ENCODE assay signal across 27 mouse cellular contexts in genomic region chr6:25917852-25918465, GRCm38 (mm10).
DNase-seq lines count a peak whose midpoint lies in the region; ATAC-seq and TF ChIP-seq lines count a peak whose summit lies in the region.
"Had no signal": no experiment of that assay in that cellular context is flagged by ENCODE, and none has a peak within 500 bp of the region (broad histone marks: within the 10 kb centered on the region; RNA-seq: fewer than 3 reads in every experiment).

No protein-coding gene starts in this region.

- H3K36me3 ChIP-seq in forebrain, embryonic 14.5 days (ENCODE audit: control insufficient read depth, insufficient read depth, low read length) = no peaks in the 10 kb centered on the region
- no peaks in the 10 kb centered on the region for H3K36me3 ChIP-seq in forebrain, embryonic 12.5 days (replicated peaks)
- H3K36me3 ChIP-seq in hindbrain, embryonic 13.5 days = no peaks in the 10 kb centered on the region
- no peaks in the 10 kb centered on the region for H3K36me3 ChIP-seq in hindbrain, embryonic 11.5 days (ENCODE audit: control insufficient read depth, insufficient read depth, low read length)
- no peaks in the 10 kb centered on the region for H3K36me3 ChIP-seq in neural tube, embryonic 14.5 days (ENCODE audit: control insufficient read depth, insufficient read depth, low read length)
- H3K36me3 ChIP-seq: embryonic facial prominence, embryonic 12.5 days; embryonic facial prominence, embryonic 15.5 days; heart, embryonic 10.5 days; heart, embryonic 13.5 days; hindbrain, embryonic 12.5 days; intestine, embryonic 15.5 days had no signal

- no peaks in the 10 kb centered on the region for H3K27me3 ChIP-seq in forebrain, embryonic 14.5 days (replicated peaks; ENCODE audit: control insufficient read depth, insufficient read depth, low read length)
- H3K27me3 ChIP-seq in forebrain, embryonic 12.5 days = no peaks in the 10 kb centered on the region
- H3K27me3 ChIP-seq in hindbrain, embryonic 13.5 days = peaks cover 3% of the 10 kb centered on the region; the same call in 1 of the 2 replicates
- no peaks in the 10 kb centered on the region for H3K27me3 ChIP-seq in hindbrain, embryonic 11.5 days (ENCODE audit: control insufficient read depth, insufficient read depth, low read length)
- no peaks in the 10 kb centered on the region for H3K27me3 ChIP-seq in neural tube, embryonic 14.5 days (ENCODE audit: control insufficient read depth, insufficient read depth, low read length)
- H3K27me3 ChIP-seq: embryonic facial prominence, embryonic 12.5 days; embryonic facial prominence, embryonic 15.5 days; heart, embryonic 13.5 days; hindbrain, embryonic 12.5 days; intestine, embryonic 15.5 days had no signal

- H3K27ac ChIP-seq in forebrain, embryonic 14.5 days (ENCODE audit: low read depth, low read length) = no peak overlapping the region
- H3K27ac ChIP-seq in forebrain, embryonic 12.5 days = no peak overlapping the region
- H3K27ac ChIP-seq in hindbrain, embryonic 13.5 days = no peak overlapping the region
- no peak overlapping the region for H3K27ac ChIP-seq in hindbrain, embryonic 11.5 days (ENCODE audit: low read depth, low read length)
- no peak overlapping the region for H3K27ac ChIP-seq in neural tube, embryonic 14.5 days (ENCODE audit: low read depth, low read length)
- H3K27ac ChIP-seq: embryonic facial prominence, embryonic 12.5 days; embryonic facial prominence, embryonic 15.5 days; heart, adult 2 months; heart, embryonic 10.5 days; heart, embryonic 13.5 days; hindbrain, embryonic 12.5 days; intestine, embryonic 15.5 days had no signal

- no peak for TF ChIP-seq CTCF in brain, embryonic 14.5 days (IDR thresholded peaks at IDR 0.05; ENCODE audit: borderline replicate concordance, extremely low read depth, insufficient read depth, insufficient read length)

- peak; percentile 46; the same call in 1 of the 2 replicates for ATAC-seq in forebrain, embryonic 14.5 days
- no peak for ATAC-seq in forebrain, embryonic 12.5 days (ENCODE audit: low FRiP score)
- peak; percentile 52; the same call in 1 of the 2 replicates for ATAC-seq in hindbrain, embryonic 13.5 days (ENCODE audit: low FRiP score)
- no peak for ATAC-seq in hindbrain, embryonic 11.5 days (ENCODE audit: low FRiP score)
- peak; percentile 68 for ATAC-seq in neural tube, embryonic 14.5 days (ENCODE audit: low read depth)
- ATAC-seq: activated CD4-positive, CD25-positive, alpha-beta regulatory T cell, adult 4 months; hindbrain, embryonic 16.5 days; intestine, embryonic 15.5 days had no signal

- H3K4me1 ChIP-seq in forebrain, embryonic 14.5 days (ENCODE audit: control insufficient read depth, insufficient read depth, low read length) = no peaks in the 10 kb centered on the region
- no peaks in the 10 kb centered on the region for H3K4me1 ChIP-seq in forebrain, embryonic 12.5 days
- H3K4me1 ChIP-seq in hindbrain, embryonic 13.5 days (replicated peaks) = no peaks in the 10 kb centered on the region
- H3K4me1 ChIP-seq in hindbrain, embryonic 11.5 days (replicated peaks; ENCODE audit: control insufficient read depth, insufficient read depth, low read length) = no peaks in the 10 kb centered on the region
- no peaks in the 10 kb centered on the region for H3K4me1 ChIP-seq in neural tube, embryonic 14.5 days (ENCODE audit: control insufficient read depth, insufficient read depth, low read length)
- H3K4me1 ChIP-seq: embryonic facial prominence, embryonic 12.5 days; embryonic facial prominence, embryonic 15.5 days; heart, embryonic 10.5 days; heart, embryonic 13.5 days; hindbrain, embryonic 12.5 days; intestine, embryonic 15.5 days had no signal

- H3K4me2 ChIP-seq in forebrain, embryonic 14.5 days (ENCODE audit: low read length) = no peak overlapping the region
- no peak overlapping the region for H3K4me2 ChIP-seq in forebrain, embryonic 12.5 days
- no peak overlapping the region for H3K4me2 ChIP-seq in hindbrain, embryonic 13.5 days
- H3K4me2 ChIP-seq in hindbrain, embryonic 11.5 days (replicated peaks; ENCODE audit: low read depth, low read length) = no peak overlapping the region
- no peak overlapping the region for H3K4me2 ChIP-seq in neural tube, embryonic 14.5 days (ENCODE audit: low read depth, low read length)
- H3K4me2 ChIP-seq: embryonic facial prominence, embryonic 12.5 days; embryonic facial prominence, embryonic 15.5 days; heart, embryonic 13.5 days; hindbrain, embryonic 12.5 days; intestine, embryonic 15.5 days had no signal

- no peaks in the 10 kb centered on the region for H3K9me3 ChIP-seq in forebrain, embryonic 14.5 days (replicated peaks; ENCODE audit: control insufficient read depth, low read length)
- H3K9me3 ChIP-seq in forebrain, embryonic 12.5 days = no peaks in the 10 kb centered on the region
- H3K9me3 ChIP-seq in hindbrain, embryonic 13.5 days = no peaks in the 10 kb centered on the region
- H3K9me3 ChIP-seq in hindbrain, embryonic 11.5 days (ENCODE audit: control insufficient read depth, low read length) = no peaks in the 10 kb centered on the region
- H3K9me3 ChIP-seq in neural tube, embryonic 14.5 days (ENCODE audit: control insufficient read depth, low read length) = no peaks in the 10 kb centered on the region
- H3K9me3 ChIP-seq: embryonic facial prominence, embryonic 12.5 days; embryonic facial prominence, embryonic 15.5 days; heart, embryonic 10.5 days; heart, embryonic 13.5 days; hindbrain, embryonic 12.5 days; intestine, embryonic 15.5 days had no signal

- no peak overlapping the region for H3K4me3 ChIP-seq in forebrain, embryonic 14.5 days (ENCODE audit: low read depth, low read length)
- H3K4me3 ChIP-seq in forebrain, embryonic 12.5 days (replicated peaks) = no peak overlapping the region
- H3K4me3 ChIP-seq in hindbrain, embryonic 13.5 days = no peak overlapping the region
- H3K4me3 ChIP-seq in hindbrain, embryonic 11.5 days (ENCODE audit: low read depth, low read length) = no peak overlapping the region
- H3K4me3 ChIP-seq in neural tube, embryonic 14.5 days (ENCODE audit: low read depth, low read length) = no peak overlapping the region
- H3K4me3 ChIP-seq: embryonic facial prominence, embryonic 12.5 days; embryonic facial prominence, embryonic 15.5 days; heart, adult 2 months; heart, embryonic 10.5 days; heart, embryonic 13.5 days; hindbrain, embryonic 12.5 days; intestine, embryonic 15.5 days had no signal

- no peak for TF ChIP-seq POLR2A in brain, embryonic 14.5 days (IDR thresholded peaks at IDR 0.05; ENCODE audit: borderline replicate concordance, extremely low read depth, insufficient read depth, insufficient read length, poor library complexity, severe bottlenecking)

- 46% methylated on average over 5 of the region's 5 CpGs for WGBS in forebrain, embryonic 14.5 days
- WGBS in forebrain, embryonic 12.5 days = 56% methylated on average over 5 of the region's 5 CpGs
- 40% methylated on average over 5 of the region's 5 CpGs for WGBS in hindbrain, embryonic 13.5 days
- WGBS in hindbrain, embryonic 11.5 days = 63% methylated on average over 5 of the region's 5 CpGs
- WGBS in neural tube, embryonic 14.5 days = 30% methylated on average over 5 of the region's 5 CpGs

- DNase-seq in forebrain, embryonic 14.5 days (ENCODE audit: low spot score) = peak; percentile 49
- no peak for DNase-seq in hindbrain, embryonic 11.5 days (ENCODE audit: low spot score)
- peak; percentile 51 for DNase-seq in brain, embryonic 14.5 days (ENCODE audit: low read depth)
- no peak for DNase-seq in Muller cell, postnatal 12 days (ENCODE audit: inconsistent ontology term)
- DNase-seq: adrenal gland, adult 8-10 months; adrenal gland, postnatal 25 days; B cell, adult 2 months; cerebellum, adult 18-20 months; cerebellum, adult 9-10 months; cerebellum, postnatal 14 days; gastrocnemius, postnatal 10 days; gastrocnemius, postnatal 36 days; heart, adult 2 months; heart, postnatal 14 days; heart, postnatal 4 days; kidney, adult 11 months had no signal

- H3K9ac ChIP-seq in forebrain, embryonic 14.5 days (ENCODE audit: low read length) = no peak overlapping the region
- no peak overlapping the region for H3K9ac ChIP-seq in forebrain, embryonic 12.5 days
- H3K9ac ChIP-seq in hindbrain, embryonic 13.5 days = no peak overlapping the region
- no peak overlapping the region for H3K9ac ChIP-seq in hindbrain, embryonic 11.5 days (ENCODE audit: low read depth, low read length)
- H3K9ac ChIP-seq in neural tube, embryonic 14.5 days (replicated peaks; ENCODE audit: low read depth, low read length) = no peak overlapping the region
- H3K9ac ChIP-seq: embryonic facial prominence, embryonic 12.5 days; embryonic facial prominence, embryonic 15.5 days; heart, embryonic 13.5 days; hindbrain, embryonic 12.5 days; intestine, embryonic 15.5 days had no signal

Comparison
In these comparisons a context has a peak if more than half of its experiments do, and no peak if none do; other contexts are left out.
1. ATAC-seq: peak in forebrain, embryonic 14.5 days (single experiment), hindbrain, embryonic 13.5 days (single experiment) and neural tube, embryonic 14.5 days (single experiment); none in forebrain, embryonic 12.5 days (single experiment) and hindbrain, embryonic 11.5 days (single experiment).
2. DNase-seq: peak in forebrain, embryonic 14.5 days (single experiment) and brain, embryonic 14.5 days (single experiment); none in hindbrain, embryonic 11.5 days (single experiment) and Muller cell, postnatal 12 days (single experiment).